Mouse (Mus musculus) E14TG2a.4 (cell line): Measurements from ENCODE around the gene Olfr1350.
A peak's percentile ranks its signal among the peaks of the same experiment; 100 is the strongest.

Experiments used
- CTCF ChIP-seq: conservative IDR thresholded peaks from 2 replicates; pipeline ENCODE4 v1.5.1; 2014; ENCODE audit warnings: low read length
- POU5F1 ChIP-seq: IDR thresholded peaks from 2 replicates; pipeline ENCODE4 v1.6.1; 2014; ENCODE audit warnings: low read length, borderline replicate concordance

- TF ChIP-seq CTCF (peak; percentile 97), POU5F1 (no peak)
These were observed 38.5 kb upstream of the Olfr1350 start for GRCm38 (mm10) chr7:6526141-6526540.
